Mouse (Mus musculus) mesoderm, embryonic 11.5 days (tissue): ENCODE measurements at regions not wholly inside any gene's neighbourhood (a gene's known extent, or its start where the extent isn't known, plus 50 kb on each side); places are given as distances from the start of the nearest gene placed in this dataset.

ENCODE experiments used
- DNase-seq: peaks from one replicate; pipeline ENCODE4 v3.0.0-alpha.2; 2012; ENCODE audit warnings: low read depth, low spot score

GRCm38 (mm10) chr12:106861638-106862037 lies 626.8 kb upstream of the 3110018I06Rik start:
- no peak for DNase-seq

GRCm38 (mm10) chr12:106864076-106864475 lies 624.4 kb upstream of the 3110018I06Rik start:
- no peak for DNase-seq

- DNase-seq, result peak; percentile 23
Observed at GRCm38 (mm10) chr12:106868036-106868435, 620.4 kb upstream of the 3110018I06Rik start.

- no peak for DNase-seq
Observed at GRCm38 (mm10) chr12:106871481-106871880, 617.0 kb upstream of the 3110018I06Rik start.

GRCm38 (mm10) chr12:106872966-106873730 lies 615.3 kb upstream of the 3110018I06Rik start:
- no peak for DNase-seq

GRCm38 (mm10) chr12:106890319-106890718 lies 598.1 kb upstream of the 3110018I06Rik start:
- no peak for DNase-seq

- DNase-seq, result no peak
Observed at GRCm38 (mm10) chr12:106894061-106894460, 594.4 kb upstream of the 3110018I06Rik start.

- DNase-seq, result no peak
Observed at GRCm38 (mm10) chr12:106904202-106904601, 584.2 kb upstream of the 3110018I06Rik start.

- no peak for DNase-seq
Observed at GRCm38 (mm10) chr12:106912782-106913181, 575.6 kb upstream of the 3110018I06Rik start.

- peak; percentile 53 for DNase-seq
Observed at GRCm38 (mm10) chr12:106922571-106922991, 565.9 kb upstream of the 3110018I06Rik start.

- DNase-seq, result no peak
Observed at GRCm38 (mm10) chr12:106928389-106928788, 560.0 kb upstream of the 3110018I06Rik start.

- no peak for DNase-seq
Observed at GRCm38 (mm10) chr12:106929161-106929560, 559.3 kb upstream of the 3110018I06Rik start.

GRCm38 (mm10) chr12:106931591-106931990 lies 556.8 kb upstream of the 3110018I06Rik start:
- no peak for DNase-seq

GRCm38 (mm10) chr12:106939381-106939780 lies 549.1 kb upstream of the 3110018I06Rik start:
- no peak for DNase-seq

- peak; percentile 10 for DNase-seq
Observed at GRCm38 (mm10) chr12:106943874-106944273, 544.6 kb upstream of the 3110018I06Rik start.

GRCm38 (mm10) chr12:106952621-106953020 lies 535.8 kb upstream of the 3110018I06Rik start:
- no peak for DNase-seq

GRCm38 (mm10) chr12:106955778-106956177 lies 532.7 kb upstream of the 3110018I06Rik start:
- DNase-seq, result no peak

GRCm38 (mm10) chr12:106956266-106956665 lies 532.2 kb upstream of the 3110018I06Rik start:
- no peak for DNase-seq

- DNase-seq, result no peak
Observed at GRCm38 (mm10) chr12:106961991-106962390, 526.4 kb upstream of the 3110018I06Rik start.

GRCm38 (mm10) chr12:106963762-106964161 lies 524.7 kb upstream of the 3110018I06Rik start:
- no peak for DNase-seq

GRCm38 (mm10) chr12:106969873-106970272 lies 518.6 kb upstream of the 3110018I06Rik start:
- DNase-seq, result peak; percentile 37

- DNase-seq, result no peak
Observed at GRCm38 (mm10) chr12:106992421-106992820, 496.0 kb upstream of the 3110018I06Rik start.

GRCm38 (mm10) chr12:106993011-106993410 lies 495.4 kb upstream of the 3110018I06Rik start:
- no peak for DNase-seq
